Mouse (Mus musculus) embryonic facial prominence, embryonic 13.5 days (tissue): ENCODE measurements at regions not wholly inside any gene's neighbourhood (a gene's known extent, or its start where the extent isn't known, plus 50 kb on each side); places are given as distances from the start of the nearest gene placed in this dataset.
A peak's percentile ranks its signal among the peaks of the same experiment; 100 is the strongest.

Source experiments
- ATAC-seq: fragments of 200-750 bp; cut with Nextera tagmentation; 2 replicates; pipeline ENCODE4 v1.8.0; 2017; ENCODE audit warnings: low read depth; ENCODE audit not compliant: insufficient number of reproducible peaks, insufficient read depth, low FRiP score, low TSS enrichment
- H3K27ac ChIP-seq: fragments of 300-500 bp; sonication (generic); 2 replicates; pipeline ENCODE4 v1.5.1; 2015; ENCODE audit warnings: moderate library complexity, mild to moderate bottlenecking, inconsistent platforms
- H3K27me3 ChIP-seq: fragments of 300-500 bp; sonication (generic); 2 replicates; pipeline ENCODE4 v1.6.1; 2015; ENCODE audit warnings: mild to moderate bottlenecking, inconsistent platforms
- H3K36me3 ChIP-seq: fragments of 300-500 bp; sonication (generic); 2 replicates; pipeline ENCODE4 v1.6.1; 2015; ENCODE audit warnings: mild to moderate bottlenecking, inconsistent platforms
- H3K4me1 ChIP-seq: fragments of 300-500 bp; sonication (generic); 2 replicates; pipeline ENCODE4 v1.6.1; 2015; ENCODE audit warnings: inconsistent platforms
- H3K4me2 ChIP-seq: fragments of 300-500 bp; sonication (generic); 2 replicates; pipeline ENCODE4 v1.6.1; 2015; ENCODE audit warnings: moderate library complexity, mild to moderate bottlenecking, inconsistent platforms
- H3K4me3 ChIP-seq: fragments of 300-500 bp; sonication (generic); 2 replicates; pipeline ENCODE4 v1.5.1; 2015; ENCODE audit warnings: mild to moderate bottlenecking, inconsistent platforms
- H3K9ac ChIP-seq: fragments of 300-500 bp; sonication (generic); 2 replicates; pipeline ENCODE4 v1.6.1; 2015; ENCODE audit warnings: mild to moderate bottlenecking, inconsistent platforms
- H3K9me3 ChIP-seq: fragments of 300-500 bp; sonication (generic); 2 replicates; pipeline ENCODE4 v1.6.1; 2016; ENCODE audit warnings: inconsistent platforms
- WGBS: fragments of 180-500 bp; shearing (Covaris S2); methylation state at CpG from one replicate; pipeline ENCODE4 v1.1.7; 2015; ENCODE audit warnings: mixed read lengths; 5-methylcytosine and 5-hydroxymethylcytosine counted together

DNA sequence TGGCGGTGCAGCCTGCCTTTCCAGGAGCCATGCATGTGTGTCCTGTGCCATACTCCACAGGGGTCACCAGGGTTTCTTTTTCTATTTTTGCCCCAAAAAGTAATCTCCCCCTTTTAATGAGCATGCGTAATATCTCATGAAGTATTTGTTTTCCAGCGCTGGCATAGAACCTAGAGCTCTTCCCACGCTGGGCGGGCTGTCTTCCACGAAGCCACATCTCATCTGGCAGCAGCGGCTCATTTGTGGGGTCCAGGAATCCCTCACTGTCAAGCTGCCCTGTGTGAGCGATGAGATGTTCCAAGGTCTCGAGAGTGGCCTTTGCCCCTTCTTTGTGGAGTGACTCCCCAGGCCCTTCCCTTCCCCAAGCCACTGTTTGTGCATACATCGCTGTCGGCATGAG is 184.8 kb upstream of the Kcnab2 start:
- no peak for ATAC-seq
- Histone ChIP-seq H3K4me1 (no peaks in the 10 kb centered on the region), H3K9me3 (no peaks in the 10 kb centered on the region)

DNA sequence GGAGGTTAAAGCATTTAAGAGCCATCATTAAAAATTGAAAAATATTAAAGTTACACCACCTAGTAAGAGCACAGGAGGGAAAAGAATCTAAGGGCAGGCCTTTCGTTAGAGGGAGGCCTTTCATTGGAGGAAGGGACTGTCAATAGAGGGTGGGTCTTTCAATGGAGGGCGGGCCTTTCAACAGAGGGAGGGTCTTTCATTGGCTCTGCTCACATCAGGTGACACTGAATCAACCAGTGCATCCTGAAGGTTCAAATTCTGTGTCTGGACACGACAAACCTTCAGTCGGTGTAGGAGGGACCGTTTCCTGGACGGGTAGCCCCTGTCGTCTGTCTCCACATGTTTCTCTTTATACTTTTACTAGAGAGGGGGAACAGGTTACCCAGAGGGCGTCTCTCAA is 172.5 kb upstream of the Kcnab2 start:
- Histone ChIP-seq H3K9ac (no peak overlapping the region), H3K9me3 (no peaks in the 10 kb centered on the region), H3K36me3 (no peaks in the 10 kb centered on the region), H3K4me3 (no peak overlapping the region), H3K4me1 (no peaks in the 10 kb centered on the region), H3K27ac (no peak overlapping the region), H3K27me3 (no peaks in the 10 kb centered on the region), H3K4me2 (no peak overlapping the region)
- 61% methylated on average over 8 of the region's 8 CpGs for WGBS
- no peak for ATAC-seq

More for the DNA sequence above, 184.8 kb upstream of the Kcnab2 start:
- Histone ChIP-seq H3K9ac (no peak overlapping the region), H3K4me2 (no peak overlapping the region), H3K27ac (no peak overlapping the region), H3K4me3 (no peak overlapping the region), H3K27me3 (no peaks in the 10 kb centered on the region), H3K36me3 (no peaks in the 10 kb centered on the region)
- WGBS = 88% methylated on average over 11 of the region's 11 CpGs

DNA sequence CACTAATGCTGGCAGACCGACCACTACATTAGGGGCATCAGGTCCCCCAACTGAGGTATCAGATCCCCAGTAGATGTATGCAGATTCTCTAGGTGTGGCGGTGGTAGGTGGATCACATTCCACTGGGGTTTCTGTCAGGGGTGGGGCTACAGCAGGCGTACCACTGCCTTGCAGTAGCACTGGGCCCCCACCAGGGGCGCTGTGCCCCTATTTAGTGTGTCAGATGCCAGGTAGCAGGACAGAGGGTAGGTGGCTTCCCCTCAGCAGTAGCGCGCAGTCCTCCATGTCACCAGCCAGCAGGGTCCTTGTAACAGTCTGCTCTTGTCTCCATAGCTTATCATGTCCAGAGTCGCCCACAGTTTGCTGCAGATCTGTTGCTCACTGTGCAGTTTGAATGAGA is 169.9 kb upstream of the Kcnab2 start:
- no peak overlapping the region for H3K27ac ChIP-seq
- H3K9ac ChIP-seq = no peak overlapping the region
- no peaks in the 10 kb centered on the region for H3K27me3 ChIP-seq
- H3K4me1 ChIP-seq = no peaks in the 10 kb centered on the region
- 58% methylated on average over 7 of the region's 7 CpGs for WGBS
- no peak for ATAC-seq
- no peak overlapping the region for H3K4me2 ChIP-seq
- no peaks in the 10 kb centered on the region for H3K9me3 ChIP-seq
- no peaks in the 10 kb centered on the region for H3K36me3 ChIP-seq
- no peak overlapping the region for H3K4me3 ChIP-seq

DNA sequence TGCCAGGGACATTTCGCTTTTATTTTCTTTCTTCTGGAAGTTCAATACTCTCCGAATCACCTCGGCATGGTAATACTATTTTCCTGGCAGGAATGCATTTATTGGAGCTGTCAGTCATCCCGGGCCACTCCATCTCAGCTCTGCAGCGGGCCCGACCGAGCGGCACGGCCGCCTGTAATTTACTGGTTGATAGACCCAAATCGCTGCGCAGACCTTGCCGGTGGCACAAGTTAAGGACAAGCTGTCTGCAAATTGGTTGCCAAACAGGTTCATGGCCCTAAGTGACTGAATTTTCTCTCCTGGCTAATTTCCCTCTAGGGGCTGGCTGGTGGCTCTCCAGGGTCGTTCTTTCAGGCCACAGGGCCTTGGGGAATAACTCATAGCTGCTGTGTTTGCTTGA is 169.4 kb upstream of the Kcnab2 start:
- 85% methylated on average over 14 of the region's 14 CpGs for WGBS
- Histone ChIP-seq H3K27me3 (no peaks in the 10 kb centered on the region), H3K9ac (no peak overlapping the region), H3K27ac (no peak overlapping the region), H3K9me3 (no peaks in the 10 kb centered on the region), H3K4me1 (no peaks in the 10 kb centered on the region), H3K4me3 (no peak overlapping the region), H3K36me3 (no peaks in the 10 kb centered on the region), H3K4me2 (no peak overlapping the region)
- ATAC-seq = no peak

DNA sequence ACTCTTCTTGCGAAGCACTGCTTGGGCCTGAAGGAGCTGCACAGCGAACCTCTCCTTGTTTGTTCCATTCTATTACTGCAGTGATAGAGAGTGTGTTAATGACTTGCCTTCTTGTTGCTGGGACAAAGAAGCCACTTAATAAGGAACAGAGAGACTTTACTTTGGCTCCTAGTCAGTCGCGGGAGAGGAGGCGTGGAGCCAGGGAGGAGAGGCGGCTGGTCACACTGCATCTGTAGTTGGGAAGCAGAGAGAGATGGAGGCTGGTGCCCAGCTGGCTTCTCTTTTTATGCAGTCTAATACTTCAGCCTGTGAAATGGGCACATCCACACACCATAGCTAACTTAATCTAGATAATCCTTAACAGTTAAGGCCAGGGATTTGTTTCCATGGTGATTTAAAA is 159.4 kb upstream of the Kcnab2 start:
- Histone ChIP-seq H3K9me3 (no peaks in the 10 kb centered on the region), H3K4me3 (no peak overlapping the region), H3K4me2 (no peak overlapping the region), H3K27me3 (no peaks in the 10 kb centered on the region; the same call in 1 of the 2 replicates), H3K36me3 (no peaks in the 10 kb centered on the region), H3K9ac (no peak overlapping the region), H3K4me1 (peaks cover 3% of the 10 kb centered on the region; the same call in 1 of the 2 replicates), H3K27ac (no peak overlapping the region)
- ATAC-seq = no peak
- 45% methylated on average over 6 of the region's 6 CpGs for WGBS

DNA sequence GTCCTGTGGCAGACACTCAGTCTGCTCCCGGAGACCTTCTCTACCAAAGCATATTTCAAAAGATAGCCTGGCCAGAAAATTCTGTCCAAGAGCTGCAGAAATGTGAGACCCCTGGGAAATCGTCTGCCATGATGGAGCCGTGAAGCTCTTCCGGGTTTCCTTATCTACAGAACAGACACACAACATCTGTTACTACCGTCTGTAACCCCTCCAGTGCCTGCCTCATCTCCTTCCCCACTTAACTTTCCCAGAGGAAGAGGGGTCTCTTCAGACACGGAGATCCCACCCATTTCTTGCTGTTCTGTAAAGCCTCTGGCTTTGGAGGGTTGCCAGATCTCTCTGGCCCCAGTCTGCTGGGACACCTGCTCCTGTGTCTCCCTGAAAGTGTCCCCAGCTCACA is 156.2 kb upstream of the Kcnab2 start:
- Histone ChIP-seq H3K4me2 (no peak overlapping the region), H3K9me3 (no peaks in the 10 kb centered on the region), H3K36me3 (no peaks in the 10 kb centered on the region), H3K27ac (no peak overlapping the region), H3K27me3 (no peaks in the 10 kb centered on the region; the same call in 1 of the 2 replicates), H3K9ac (no peak overlapping the region), H3K4me1 (peaks cover 3% of the 10 kb centered on the region; the same call in 1 of the 2 replicates), H3K4me3 (no peak overlapping the region)
- WGBS = 48% methylated on average over 6 of the region's 6 CpGs
- ATAC-seq = no peak

DNA sequence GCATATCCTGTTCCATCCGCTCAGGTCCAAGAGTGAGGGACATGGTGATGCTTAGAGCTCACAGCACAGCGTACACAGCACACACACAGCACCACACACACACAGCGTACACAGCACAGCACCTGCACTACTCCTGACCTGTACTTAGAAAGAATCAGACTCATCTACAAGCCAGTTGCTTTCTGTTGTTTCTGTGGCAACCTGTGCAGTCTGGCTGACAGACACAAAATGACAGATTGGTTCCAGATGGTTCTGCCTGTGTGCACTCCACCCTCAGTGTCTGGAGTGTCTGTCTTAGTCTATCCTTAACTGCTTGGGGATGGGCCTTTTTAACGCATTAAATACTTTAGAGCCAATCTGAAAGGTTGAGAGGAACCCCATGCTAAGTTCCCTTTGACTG is 150.4 kb upstream of the Kcnab2 start:
- H3K36me3 ChIP-seq = no peaks in the 10 kb centered on the region
- no peak for ATAC-seq
- no peak overlapping the region for H3K27ac ChIP-seq
- no peak overlapping the region for H3K4me3 ChIP-seq
- 70% methylated on average over 4 of the region's 4 CpGs for WGBS
- H3K9ac ChIP-seq = no peak overlapping the region
- no peaks in the 10 kb centered on the region for H3K9me3 ChIP-seq
- peaks cover 14% of the 10 kb centered on the region for H3K4me1 ChIP-seq
- no peak overlapping the region for H3K4me2 ChIP-seq
- peaks cover 13% of the 10 kb centered on the region; the same call in 1 of the 2 replicates for H3K27me3 ChIP-seq

DNA sequence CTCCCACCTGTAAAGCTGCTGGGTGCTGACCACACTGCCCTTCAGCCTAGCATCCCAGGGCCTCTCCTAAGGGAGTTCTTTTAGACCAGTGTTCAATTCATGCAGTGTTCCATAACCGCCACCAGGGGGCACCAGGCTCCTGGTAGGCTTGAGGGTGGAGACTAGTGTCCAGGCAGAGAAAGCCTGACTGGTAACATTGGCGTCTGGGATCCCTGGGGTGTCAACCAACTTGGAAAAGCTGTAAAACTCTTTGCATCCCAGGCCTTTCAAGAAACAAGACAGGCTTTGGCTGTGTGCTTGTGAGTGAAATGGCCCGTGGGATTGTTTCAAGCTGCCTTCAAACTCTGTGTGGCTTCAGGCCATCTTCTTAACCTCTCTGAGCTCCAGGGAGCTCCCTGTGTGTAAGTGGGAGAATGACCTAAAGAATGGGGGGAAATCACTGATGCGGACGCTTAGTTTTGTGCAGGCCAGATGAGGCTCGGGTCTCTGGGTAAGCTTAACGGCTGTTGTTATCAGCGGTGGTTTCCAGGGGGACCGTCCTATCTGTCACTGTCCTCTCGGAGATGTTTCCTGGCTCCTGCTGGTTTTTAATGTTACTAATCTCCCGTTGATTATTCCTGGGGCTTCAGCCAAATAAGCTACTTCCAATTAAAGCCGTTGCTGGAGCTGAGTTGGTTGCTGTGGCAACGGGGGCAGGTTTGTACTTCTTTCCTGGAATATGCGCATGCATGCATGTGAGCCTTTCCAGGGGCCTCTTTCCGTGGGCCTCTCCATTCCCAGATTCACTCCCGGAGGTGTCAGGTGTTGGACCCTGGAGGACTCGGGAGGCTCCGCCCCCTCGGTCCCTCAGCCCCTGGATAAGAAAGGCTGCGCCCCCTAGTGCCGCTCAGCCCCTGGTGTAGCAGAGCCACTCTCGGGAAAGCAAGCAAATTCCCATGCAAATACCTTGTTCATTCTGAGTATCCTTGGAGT is 147.6 kb upstream of the Kcnab2 start:
- Histone ChIP-seq H3K4me2 (peak overlapping the region; percentile 42), H3K4me3 (no peak overlapping the region), H3K4me1 (peaks cover 17% of the 10 kb centered on the region), H3K27me3 (peaks cover 20% of the 10 kb centered on the region; the same call in 1 of the 2 replicates), H3K36me3 (no peaks in the 10 kb centered on the region), H3K27ac (no peak overlapping the region), H3K9ac (no peak overlapping the region), H3K9me3 (no peaks in the 10 kb centered on the region)
- WGBS = 5% methylated on average over 22 of the region's 22 CpGs
- ATAC-seq = no peak; the same call in 1 of the 2 replicates

DNA sequence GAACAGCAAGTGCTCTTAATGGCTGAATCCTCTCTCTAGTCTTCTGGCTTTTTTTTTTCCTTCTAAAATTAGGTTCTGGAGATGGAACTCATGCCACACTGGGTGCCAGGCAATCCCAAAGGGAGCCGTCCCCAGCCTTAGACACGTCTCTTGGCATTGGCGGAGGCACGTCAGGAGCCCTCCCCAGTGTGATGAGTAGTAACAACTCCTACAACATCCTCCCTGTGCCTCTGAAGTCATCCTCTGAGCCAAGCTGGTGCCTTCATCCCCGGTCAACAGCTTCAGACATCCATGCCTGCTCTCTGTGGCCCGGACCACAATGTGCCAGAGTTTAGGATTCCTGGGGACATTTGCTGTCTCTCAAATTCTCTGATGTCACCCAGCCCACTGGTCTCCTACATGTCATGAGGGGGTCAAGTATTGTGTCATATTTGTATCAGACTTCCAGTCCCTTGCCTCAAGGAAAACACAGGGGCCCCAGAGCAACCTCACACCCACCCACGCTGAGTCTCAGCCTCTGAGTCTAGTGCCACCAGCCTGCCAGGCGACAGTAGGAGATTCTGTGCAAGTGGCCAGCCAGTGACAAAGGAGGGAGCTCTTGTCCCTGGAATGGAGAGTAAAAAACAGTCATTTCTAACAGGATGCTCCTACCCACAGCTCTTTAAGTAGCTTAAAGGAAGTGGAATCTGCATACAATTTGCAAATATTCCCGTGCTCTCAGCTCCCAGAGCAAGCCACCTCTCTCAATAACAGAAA is 144.5 kb upstream of the Kcnab2 start:
- no peak for ATAC-seq
- Histone ChIP-seq H3K36me3 (no peaks in the 10 kb centered on the region), H3K27ac (no peak overlapping the region), H3K27me3 (peaks cover 20% of the 10 kb centered on the region; the same call in 1 of the 2 replicates), H3K4me1 (peaks cover 17% of the 10 kb centered on the region), H3K9me3 (no peaks in the 10 kb centered on the region), H3K9ac (no peak overlapping the region), H3K4me3 (no peak overlapping the region), H3K4me2 (no peak overlapping the region)
- WGBS = 64% methylated on average over 9 of the region's 9 CpGs

DNA sequence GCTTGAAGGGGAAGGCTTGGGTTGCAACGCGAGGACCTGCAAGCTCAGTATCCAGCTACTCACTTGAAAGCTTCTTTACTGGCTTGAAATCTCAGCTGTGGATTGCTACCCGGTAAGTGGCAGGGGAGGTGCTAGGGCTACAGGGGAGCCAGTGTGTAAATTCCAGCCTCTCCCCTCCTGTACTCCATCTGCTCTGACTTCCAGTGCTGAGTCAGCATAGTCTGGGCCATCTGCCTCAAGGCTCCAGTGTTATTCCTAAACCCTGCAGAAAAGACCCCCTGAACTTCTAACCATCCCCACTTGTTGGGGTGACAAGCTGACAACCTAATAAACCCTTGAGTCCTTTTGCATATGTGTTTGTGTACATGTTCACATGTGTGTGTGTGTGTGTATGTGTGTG is 140.0 kb upstream of the Kcnab2 start:
- Histone ChIP-seq H3K27ac (no peak overlapping the region), H3K4me3 (no peak overlapping the region), H3K4me1 (no peaks in the 10 kb centered on the region), H3K9me3 (no peaks in the 10 kb centered on the region), H3K4me2 (no peak overlapping the region), H3K36me3 (no peaks in the 10 kb centered on the region), H3K9ac (no peak overlapping the region), H3K27me3 (peaks cover 4% of the 10 kb centered on the region; the same call in 1 of the 2 replicates)
- no peak for ATAC-seq
- 67% methylated on average over 3 of the region's 3 CpGs for WGBS

DNA sequence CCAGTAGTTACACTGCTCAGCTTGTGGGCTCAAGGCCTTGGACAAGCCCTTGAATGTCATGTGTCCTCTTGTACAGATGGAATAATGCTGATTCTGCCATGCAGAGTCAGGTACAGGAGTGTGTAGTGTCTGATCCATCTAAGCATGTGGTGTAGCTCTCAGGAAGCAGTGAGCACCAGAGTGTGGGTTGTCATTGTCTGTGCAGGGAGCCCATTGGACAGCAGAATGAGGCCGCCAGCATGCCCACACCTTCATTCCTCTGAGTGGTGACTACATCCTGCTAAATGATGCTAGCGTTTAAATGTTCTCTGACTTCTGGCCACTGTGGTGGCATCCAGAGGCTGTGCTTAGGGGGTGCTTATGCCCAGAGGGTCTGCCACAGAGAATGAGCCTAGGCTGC is 137.5 kb upstream of the Kcnab2 start:
- 88% methylated on average over 2 of the region's 2 CpGs for WGBS
- Histone ChIP-seq H3K36me3 (no peaks in the 10 kb centered on the region), H3K27me3 (no peaks in the 10 kb centered on the region)

More for the DNA sequence above, 137.5 kb upstream of the Kcnab2 start:
- no peak overlapping the region for H3K4me2 ChIP-seq
- H3K9me3 ChIP-seq = no peaks in the 10 kb centered on the region
- H3K4me1 ChIP-seq = no peaks in the 10 kb centered on the region
- H3K4me3 ChIP-seq = no peak overlapping the region
- no peak overlapping the region for H3K27ac ChIP-seq
- no peak overlapping the region for H3K9ac ChIP-seq
- ATAC-seq = no peak
